Mouse (Mus musculus) ZHBTc4 (cell line): Measurements from ENCODE around the gene Thrap3.

Source experiments
- DNase-seq: peaks from one replicate; pipeline ENCODE4 v3.0.0-alpha.2; 2011; ENCODE audit warnings: low read depth, low spot score

Gene Thrap3

DNA sequence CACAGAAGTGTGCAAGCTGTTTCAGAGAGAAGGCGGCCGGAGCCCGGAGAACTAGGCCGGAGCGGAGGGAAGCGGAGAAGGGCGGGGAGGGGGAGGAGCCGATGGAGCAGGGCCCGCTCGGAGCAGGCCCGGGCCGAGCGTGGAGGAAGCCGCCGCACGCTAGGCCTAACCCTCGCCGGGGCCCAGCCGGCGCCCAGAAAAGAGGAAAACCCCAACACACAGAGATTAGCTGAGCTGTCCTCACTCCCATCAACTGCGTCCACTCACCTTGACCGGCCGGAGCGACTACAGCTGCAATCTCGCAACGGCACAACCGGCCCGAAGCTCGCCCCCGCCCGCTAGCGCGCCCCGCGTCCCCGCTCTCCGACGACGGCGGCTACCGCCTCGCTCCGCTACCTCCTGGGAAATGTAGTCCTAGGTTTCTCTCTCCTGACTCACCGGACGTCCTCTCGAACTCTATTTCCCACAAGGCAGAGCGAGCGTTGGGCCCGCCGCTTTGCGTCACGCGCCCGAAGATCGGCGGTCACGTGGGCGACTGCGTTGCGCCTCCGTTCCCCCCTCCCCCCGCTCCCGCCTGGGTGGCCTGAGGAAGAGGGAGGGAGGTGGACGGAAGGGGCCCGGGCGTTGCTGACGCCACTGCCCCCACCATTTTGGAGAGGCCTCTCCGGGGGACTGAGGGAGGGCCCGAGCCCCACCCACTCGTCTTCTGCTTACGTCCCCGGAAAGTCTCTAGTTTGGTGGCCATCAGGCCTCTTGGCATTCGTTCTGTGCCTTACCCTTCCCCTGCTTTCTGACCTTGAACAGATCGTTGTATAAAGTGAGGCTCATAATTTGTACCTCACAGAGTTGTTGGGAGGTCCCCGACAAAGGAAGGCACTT lies at the start of gene Thrap3:
Gene Thrap3 (minus strand): TSS at position 458 of the 879 bp plus-strand sequence.
- DNase-seq = peak; percentile 99

DNA sequence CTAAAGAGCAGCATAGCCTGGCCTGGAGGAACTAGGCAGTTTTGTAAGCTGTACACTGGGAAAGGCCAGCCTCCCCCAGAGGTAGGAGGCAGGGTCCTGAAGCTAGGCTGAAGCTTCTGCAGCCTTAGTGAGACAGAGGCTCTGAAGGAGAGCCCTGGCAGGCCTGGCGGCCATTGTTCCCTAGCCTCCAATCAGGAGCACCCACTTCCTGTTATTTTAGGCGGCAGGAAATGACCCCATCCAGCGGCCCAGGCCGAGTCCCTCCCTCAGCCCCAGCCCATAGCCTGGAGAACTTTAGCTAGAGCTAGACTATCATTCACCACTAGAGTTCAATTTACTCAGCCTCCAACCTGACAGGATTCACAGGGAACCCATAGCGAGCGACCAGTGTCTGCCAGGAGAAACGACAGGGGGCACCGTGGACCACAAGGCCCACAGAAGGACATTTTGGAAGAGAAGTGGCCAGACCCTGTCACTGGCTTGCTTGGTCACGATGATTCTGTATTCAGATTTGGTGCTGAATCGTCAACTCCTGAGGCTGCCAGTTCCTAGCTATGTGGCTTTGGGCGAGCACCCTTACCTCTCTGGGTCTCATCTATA lies 49.2 kb upstream of the Thrap3 start:
- peak; percentile 60 for DNase-seq

GRCm38 (mm10) chr4:126250659-126251058 lies 48.1 kb upstream of the Thrap3 start:
- DNase-seq = no peak

GRCm38 (mm10) chr4:126248261-126248868 lies 45.8 kb upstream of the Thrap3 start:
- peak; percentile 97 for DNase-seq

- DNase-seq = no peak
These were observed 43.8 kb upstream of the Thrap3 start for GRCm38 (mm10) chr4:126246202-126246889.

GRCm38 (mm10) chr4:126242510-126242909 lies 40.0 kb upstream of the Thrap3 start:
- no peak for DNase-seq

DNA sequence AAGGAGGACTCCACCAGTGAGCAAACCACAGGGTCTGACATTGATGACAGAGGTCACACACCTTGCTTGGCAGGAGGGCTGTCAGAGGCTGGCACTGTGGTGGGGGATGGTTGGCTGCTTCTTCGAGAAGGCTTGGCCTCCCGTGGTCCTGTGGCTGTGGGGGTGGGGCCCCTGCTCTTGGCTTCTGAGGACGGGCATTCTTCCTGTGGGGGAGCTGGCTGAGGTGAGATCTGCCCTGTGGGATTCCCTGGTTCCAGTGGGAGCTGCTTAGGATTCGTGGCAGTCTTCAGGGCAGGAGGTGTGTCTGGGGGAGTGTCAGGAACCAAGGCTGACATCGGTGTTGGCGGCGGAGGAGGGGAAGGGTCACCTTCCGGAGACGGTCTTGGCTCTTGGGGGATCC lies 39.4 kb upstream of the Thrap3 start:
- DNase-seq = peak; percentile 66

GRCm38 (mm10) chr4:126239862-126240475 lies 37.4 kb upstream of the Thrap3 start:
- DNase-seq = no peak

GRCm38 (mm10) chr4:126237721-126238242 lies 35.2 kb upstream of the Thrap3 start:
- DNase-seq = no peak

DNA sequence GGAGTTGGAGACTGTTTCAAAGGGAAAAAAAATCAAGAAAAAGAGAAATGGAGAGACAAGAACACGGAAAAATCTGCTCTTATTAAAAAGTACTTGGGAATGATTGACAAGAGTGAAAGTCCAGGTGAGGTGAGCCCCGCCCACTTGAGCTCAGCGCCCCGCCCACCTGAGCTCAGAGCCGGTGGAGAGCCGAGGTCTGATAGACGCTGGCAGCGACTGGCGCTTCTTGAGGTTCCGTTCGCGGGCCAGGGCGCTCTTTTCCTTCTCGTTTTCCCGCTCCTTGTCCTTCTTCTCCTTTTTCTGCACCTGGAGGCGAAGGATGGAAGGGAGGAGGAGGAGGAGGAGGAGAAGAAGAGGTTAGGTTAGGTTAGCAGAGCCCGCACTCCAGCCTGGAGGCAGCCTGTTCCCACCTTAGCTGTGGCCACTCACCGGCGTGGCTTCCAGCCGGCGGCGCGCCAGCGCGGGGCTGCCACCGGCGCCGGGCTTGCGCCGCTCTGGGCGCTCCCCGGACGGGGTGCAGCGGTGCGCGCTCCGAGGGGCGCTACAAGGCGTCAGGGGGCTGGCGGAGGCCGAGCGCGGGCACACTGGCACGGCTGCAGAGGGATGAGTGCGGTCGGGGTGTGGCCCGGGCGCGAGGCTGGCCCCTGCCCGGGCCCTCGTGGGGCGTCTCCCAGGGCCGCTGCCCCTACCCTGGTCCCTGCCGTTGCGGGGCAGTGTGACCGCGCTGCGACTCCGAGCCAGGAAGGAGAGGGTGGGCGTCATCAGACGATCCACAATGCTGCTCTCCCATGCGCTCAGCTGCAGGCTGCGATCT lies 34.1 kb upstream of the Thrap3 start:
- peak; percentile 86 for DNase-seq

- DNase-seq = no peak
These were observed 32.6 kb upstream of the Thrap3 start for GRCm38 (mm10) chr4:126235191-126235590.

DNA sequence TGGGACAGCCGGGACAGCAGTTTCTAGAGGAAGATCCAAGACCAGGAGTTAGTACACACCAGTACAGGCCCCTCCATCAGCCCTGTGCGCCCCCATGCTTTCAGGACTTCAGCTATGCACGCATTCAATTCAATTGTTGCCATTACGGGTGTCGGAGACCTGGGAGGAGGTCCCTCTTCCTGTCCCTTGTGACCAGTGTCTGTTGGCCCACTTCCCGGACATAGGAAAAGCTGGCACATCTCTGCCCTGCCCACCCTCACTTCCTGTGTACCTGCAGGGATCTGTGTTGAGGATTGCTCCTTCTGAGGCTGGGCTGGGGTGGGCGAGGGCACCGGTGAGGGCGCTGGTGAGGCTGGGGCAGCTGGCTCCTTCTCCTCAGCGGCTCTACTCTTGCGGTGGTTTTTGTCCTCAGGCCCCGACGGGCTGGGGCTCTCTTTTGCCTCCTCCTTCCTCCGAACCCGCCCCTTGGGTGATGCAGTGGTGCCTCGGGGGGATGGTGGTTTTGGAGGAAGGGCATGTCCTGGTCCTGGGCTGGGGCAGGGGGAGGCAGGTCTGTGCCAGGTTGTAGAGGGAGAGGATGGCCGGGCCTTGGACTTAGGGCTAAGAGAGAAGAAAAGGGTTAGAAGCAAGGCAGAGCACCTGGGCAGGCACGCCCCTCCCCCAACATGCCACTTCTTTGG lies 32.1 kb upstream of the Thrap3 start:
- no peak for DNase-seq

GRCm38 (mm10) chr4:126233676-126234308 lies 31.2 kb upstream of the Thrap3 start:
- peak; percentile 69 for DNase-seq

- no peak for DNase-seq
These were observed 27.3 kb upstream of the Thrap3 start for GRCm38 (mm10) chr4:126229900-126230299.

DNA sequence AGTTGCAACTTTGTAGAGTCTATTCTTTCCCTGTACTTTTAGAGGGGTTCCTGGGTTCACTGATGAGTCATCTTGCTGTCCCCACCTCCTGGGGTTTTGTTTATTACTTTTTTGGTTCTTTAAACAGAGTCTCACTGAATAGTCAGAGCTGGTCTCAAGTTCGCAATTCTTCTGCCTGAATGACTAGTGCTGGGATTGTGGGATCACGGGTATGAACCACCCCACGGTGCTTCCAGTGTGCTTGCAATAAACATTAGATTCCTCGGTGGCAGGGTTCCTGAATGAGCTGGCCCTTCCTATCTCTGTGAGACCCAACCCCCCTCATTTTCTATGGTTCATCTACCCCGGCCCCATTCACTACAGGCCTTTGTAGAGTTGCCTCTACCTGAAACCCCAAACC lies 25.6 kb upstream of the Thrap3 start:
- no peak for DNase-seq

DNA sequence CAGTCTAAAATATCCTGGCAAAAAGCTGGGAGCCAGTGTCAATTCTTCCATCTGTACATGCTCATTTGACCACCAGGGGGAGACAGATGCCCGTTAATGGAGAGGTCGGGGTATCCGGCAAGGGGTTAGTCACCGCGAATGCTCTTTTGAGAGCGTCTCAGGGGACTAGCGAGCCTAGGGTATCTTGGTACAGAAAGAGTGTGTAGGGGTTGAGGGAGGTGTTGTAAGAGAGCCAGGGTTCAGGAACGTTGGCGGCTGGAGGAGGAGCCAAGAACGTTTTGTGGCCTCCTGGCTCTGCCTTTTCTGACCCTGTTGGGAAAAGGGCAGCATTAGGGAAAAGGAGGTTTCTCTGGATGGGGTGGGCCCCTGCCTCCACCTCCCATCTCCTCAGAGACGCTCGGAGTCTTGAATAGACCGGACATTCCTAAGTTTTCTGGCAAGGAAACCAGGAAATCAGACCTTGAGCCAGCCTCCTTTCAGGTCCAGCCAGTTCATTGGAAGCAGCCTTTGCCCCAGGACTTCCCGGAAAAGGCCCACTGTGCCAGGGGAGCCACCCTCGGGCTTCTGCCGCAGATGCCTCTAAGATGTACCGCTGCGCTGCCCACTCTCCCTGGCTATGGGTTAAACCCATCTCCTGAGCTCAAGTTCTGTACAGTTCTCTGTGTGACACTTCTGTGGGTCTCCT lies 24.7 kb upstream of the Thrap3 start:
- peak; percentile 90 for DNase-seq

DNA sequence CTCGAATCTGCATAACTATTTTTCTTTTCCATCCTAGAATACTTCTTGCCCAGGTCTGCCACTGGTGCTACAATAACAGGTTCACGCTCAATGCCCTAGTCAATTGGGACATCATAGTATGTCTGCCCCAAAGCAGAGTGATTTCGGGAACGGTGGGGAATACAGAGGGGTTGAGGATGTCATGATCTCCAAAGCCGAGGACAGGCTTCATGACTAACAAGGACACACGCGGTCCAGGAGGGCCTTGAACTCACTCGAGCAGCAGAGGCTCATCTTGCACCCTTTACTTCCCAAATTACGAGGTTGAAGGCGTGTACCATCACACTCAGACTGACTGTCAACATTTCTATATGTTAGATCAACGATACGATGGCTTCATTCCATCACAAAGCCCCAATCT lies 24.1 kb upstream of the Thrap3 start:
- no peak for DNase-seq

DNA sequence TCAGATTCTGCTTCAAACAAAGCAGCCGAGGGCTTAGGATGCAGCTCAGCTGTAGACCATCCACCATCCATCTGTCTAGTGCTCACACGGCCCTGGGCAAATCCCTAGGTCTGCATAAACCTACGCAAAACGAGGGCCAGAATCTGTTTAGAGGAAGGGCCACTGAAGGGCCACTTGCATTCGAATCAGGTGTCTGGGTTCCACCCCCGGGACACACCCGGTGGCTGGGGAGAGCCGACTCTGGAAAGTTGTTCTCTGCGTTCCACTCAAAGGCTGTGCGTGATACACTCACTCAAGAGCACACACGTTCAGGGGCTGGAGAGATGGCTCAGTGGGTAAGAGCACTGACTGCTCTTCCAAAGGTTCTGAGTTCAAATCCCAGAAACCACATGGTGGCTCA lies 20.1 kb upstream of the Thrap3 start:
- peak; percentile 74 for DNase-seq

- no peak for DNase-seq
These were observed 17.5 kb upstream of the Thrap3 start for GRCm38 (mm10) chr4:126220045-126220444.
